Mouse (Mus musculus): Measurements from ENCODE around the gene Sufu. TPM values are rescaled to one million over a fixed set of nuclear protein-coding genes. Genes with fewer than 3 reads are reported as not detected.

Gene Sufu
- polyA plus RNA-seq, 1 experiment from 2014 or later: 33.2 TPM

DNA sequence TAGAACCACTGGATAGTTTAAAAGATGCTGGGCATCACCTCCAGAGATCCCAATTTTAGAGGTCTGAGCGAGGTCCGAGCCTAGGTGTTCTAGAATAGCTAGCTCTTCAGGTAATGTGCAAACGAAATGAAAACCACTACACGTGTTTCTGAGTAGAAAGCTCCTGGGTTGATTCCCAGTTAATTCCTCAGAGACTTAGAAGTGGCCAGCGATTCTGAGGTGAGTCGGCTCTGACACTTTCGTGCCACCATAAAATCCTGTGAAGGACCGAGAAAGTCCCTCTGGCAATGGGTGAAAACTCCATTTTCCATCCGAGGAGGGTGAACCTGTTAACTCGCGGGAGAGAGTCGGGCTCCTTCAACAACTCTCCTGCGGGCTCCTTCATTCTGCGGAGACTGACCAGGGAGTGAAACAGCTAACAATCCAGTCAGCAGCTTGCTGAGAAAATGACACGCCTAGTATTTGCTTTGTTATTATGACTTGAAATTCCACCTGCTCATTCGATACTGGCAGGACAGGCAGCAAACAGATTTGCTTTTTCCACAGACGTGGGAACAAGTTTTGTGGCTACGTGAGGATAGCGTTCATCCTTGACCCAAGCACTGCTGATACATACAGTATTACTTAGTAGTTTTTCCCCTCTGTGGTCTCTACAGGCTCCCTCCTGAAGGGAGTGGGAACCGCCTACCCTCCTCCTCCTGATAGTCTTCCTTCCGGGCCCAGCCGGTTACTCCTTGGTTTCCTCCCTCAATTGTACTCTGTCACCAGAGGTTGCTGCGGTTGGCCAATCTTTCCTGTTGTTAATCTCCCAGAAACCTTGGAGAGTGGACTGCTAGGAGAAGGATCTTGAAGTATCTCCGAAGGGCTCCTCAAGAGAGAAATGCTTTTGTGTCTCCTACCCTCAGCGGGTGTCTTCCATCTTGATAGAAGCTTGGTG lies 39.1 kb upstream of the Sufu start:
- no peaks in the 10 kb centered on the region for H3K36me3 ChIP-seq (ENCODE audit: control insufficient read depth, insufficient read depth, low read length)
- H3K9ac ChIP-seq (ENCODE audit: low read depth, low read length): no peak overlapping the region; the same call in 1 of the 2 replicates
- no peaks in the 10 kb centered on the region for H3K9me3 ChIP-seq (ENCODE audit: control insufficient read depth, low read length)
- no peaks in the 10 kb centered on the region for H3K4me1 ChIP-seq (replicated peaks; ENCODE audit: control insufficient read depth, insufficient read depth, low read length)
- ATAC-seq (ENCODE audit: low FRiP score) (no peak), DNase-seq (ENCODE audit: low spot score) (peak; percentile 21)
- peak overlapping the region; percentile 52 for H3K4me2 ChIP-seq (replicated peaks; ENCODE audit: low read depth, low read length)
- H3K27me3 ChIP-seq (ENCODE audit: control insufficient read depth, insufficient read depth, low read length): peaks cover 14% of the 10 kb centered on the region; the same call in 1 of the 2 replicates
- H3K4me3 ChIP-seq (ENCODE audit: low read depth, low read length): peak overlapping the region; percentile 36; the same call in 1 of the 2 replicates
- 20% methylated on average over 25 of the region's 25 CpGs for WGBS
- H3K27ac ChIP-seq (ENCODE audit: low read depth, low read length): no peak overlapping the region

DNA sequence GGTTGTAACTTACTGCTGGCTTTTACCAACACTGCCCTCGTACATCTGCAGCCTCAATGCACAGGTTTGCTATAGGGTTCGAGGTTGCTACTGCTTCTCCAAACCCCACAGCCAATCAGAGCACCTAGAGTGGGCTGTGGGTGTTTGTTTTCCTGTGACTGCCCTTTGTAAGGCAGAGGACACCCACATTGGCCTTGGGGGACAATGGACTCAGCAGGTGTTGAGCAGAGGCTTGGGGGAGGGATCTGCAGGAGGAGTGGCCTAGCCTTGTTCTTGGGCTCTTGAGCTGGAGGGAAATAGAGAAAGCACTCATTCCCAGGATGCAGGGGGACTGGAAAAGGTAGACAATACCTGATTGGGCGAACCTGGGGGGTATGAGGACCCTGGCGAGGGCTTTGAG lies 38.3 kb upstream of the Sufu start:
- H3K27me3 ChIP-seq (ENCODE audit: control insufficient read depth, insufficient read depth, low read length): peaks cover 14% of the 10 kb centered on the region; the same call in 1 of the 2 replicates
- H3K36me3 ChIP-seq (ENCODE audit: control insufficient read depth, insufficient read depth, low read length): no peaks in the 10 kb centered on the region
- no peak overlapping the region for H3K4me2 ChIP-seq (replicated peaks; ENCODE audit: low read depth, low read length)
- WGBS: 50% methylated on average over 4 of the region's 4 CpGs
- H3K9me3 ChIP-seq (ENCODE audit: control insufficient read depth, low read length): no peaks in the 10 kb centered on the region
- H3K4me1 ChIP-seq (replicated peaks; ENCODE audit: control insufficient read depth, insufficient read depth, low read length): no peaks in the 10 kb centered on the region
- H3K27ac ChIP-seq (ENCODE audit: low read depth, low read length): no peak overlapping the region
- DNase-seq (ENCODE audit: low spot score) (no peak), ATAC-seq (ENCODE audit: low FRiP score) (no peak)
- no peak overlapping the region for H3K4me3 ChIP-seq (ENCODE audit: low read depth, low read length)
- H3K9ac ChIP-seq (ENCODE audit: low read depth, low read length): no peak overlapping the region

DNA sequence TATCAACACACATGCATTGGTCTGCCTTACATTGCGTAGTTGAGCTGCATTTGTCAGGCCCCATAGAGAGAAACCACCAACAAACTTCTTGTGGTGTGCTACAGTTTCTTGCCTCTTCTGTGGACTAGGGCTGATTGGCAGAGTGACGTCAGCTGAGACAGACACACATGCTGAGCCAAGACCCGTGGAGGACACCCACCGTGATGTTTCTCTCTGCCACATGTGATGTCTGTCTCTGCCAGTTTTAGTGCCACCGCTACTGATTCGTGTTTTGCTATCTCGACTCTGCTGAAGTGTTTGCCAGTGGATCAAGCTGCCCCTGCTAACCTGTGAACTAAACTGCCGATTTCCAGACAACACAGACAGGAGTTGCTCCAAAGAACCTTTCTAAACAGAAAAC lies 34.6 kb upstream of the Sufu start:
- Histone ChIP-seq H3K27me3 (ENCODE audit: control insufficient read depth, insufficient read depth, low read length) (peaks cover 12% of the 10 kb centered on the region; the same call in 1 of the 2 replicates), H3K4me3 (ENCODE audit: low read depth, low read length) (no peak overlapping the region), H3K9ac (ENCODE audit: low read depth, low read length) (no peak overlapping the region), H3K4me1 (replicated peaks; ENCODE audit: control insufficient read depth, insufficient read depth, low read length) (no peaks in the 10 kb centered on the region), H3K4me2 (replicated peaks; ENCODE audit: low read depth, low read length) (no peak overlapping the region), H3K9me3 (ENCODE audit: control insufficient read depth, low read length) (no peaks in the 10 kb centered on the region), H3K27ac (ENCODE audit: low read depth, low read length) (no peak overlapping the region), H3K36me3 (ENCODE audit: control insufficient read depth, insufficient read depth, low read length) (no peaks in the 10 kb centered on the region)
- whole genome bisulfite sequencing: 87% methylated on average over 8 of the region's 8 CpGs
- DNase-seq (ENCODE audit: low spot score): no peak
- ATAC-seq (ENCODE audit: low FRiP score): no peak

DNA sequence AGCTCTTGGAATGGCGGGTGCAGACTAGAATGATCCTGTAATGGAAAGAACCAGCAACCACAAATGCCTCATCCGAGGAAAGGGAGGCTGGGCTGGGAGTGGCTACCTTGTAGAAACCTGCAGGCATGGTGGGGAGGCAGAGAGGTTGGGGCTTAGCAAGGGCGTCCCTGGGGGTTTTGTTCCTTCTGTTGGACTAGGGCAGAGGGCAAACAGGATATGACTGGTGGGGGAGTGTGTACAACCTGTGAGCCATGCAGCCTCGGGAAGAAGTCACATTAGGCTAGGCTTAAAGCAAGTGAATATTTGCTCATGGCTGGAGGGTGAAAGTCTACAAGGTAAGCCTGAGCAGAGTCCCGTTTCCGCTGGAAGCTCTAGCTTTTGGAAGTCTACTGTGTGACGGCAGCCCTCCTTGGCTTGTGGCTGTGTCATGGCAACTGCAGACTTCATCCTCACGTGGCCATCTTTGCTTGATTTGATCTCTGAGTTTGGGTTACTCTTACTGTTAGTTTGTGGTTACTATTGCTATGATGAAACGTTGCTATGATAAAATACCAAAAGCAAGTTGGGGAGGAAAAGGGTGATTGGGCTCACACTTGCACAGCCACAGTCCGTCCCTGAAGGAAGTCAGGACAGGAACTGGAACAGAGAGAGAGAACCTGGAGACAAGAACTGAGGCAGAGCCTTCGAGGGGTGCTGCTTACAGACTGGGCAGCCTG lies 33.2 kb upstream of the Sufu start:
- ATAC-seq (ENCODE audit: low FRiP score): no peak
- no peak overlapping the region for H3K27ac ChIP-seq (ENCODE audit: low read depth, low read length)
- no peak overlapping the region for H3K9ac ChIP-seq (ENCODE audit: low read depth, low read length)
- no peaks in the 10 kb centered on the region for H3K9me3 ChIP-seq (ENCODE audit: control insufficient read depth, low read length)
- DNase-seq (ENCODE audit: low spot score): no peak
- H3K4me1 ChIP-seq (replicated peaks; ENCODE audit: control insufficient read depth, insufficient read depth, low read length): no peaks in the 10 kb centered on the region
- WGBS: 88% methylated on average over 11 of the region's 11 CpGs
- H3K4me2 ChIP-seq (replicated peaks; ENCODE audit: low read depth, low read length): no peak overlapping the region
- H3K36me3 ChIP-seq (ENCODE audit: control insufficient read depth, insufficient read depth, low read length): no peaks in the 10 kb centered on the region
- no peaks in the 10 kb centered on the region; the same call in 1 of the 2 replicates for H3K27me3 ChIP-seq (ENCODE audit: control insufficient read depth, insufficient read depth, low read length)
- H3K4me3 ChIP-seq (ENCODE audit: low read depth, low read length): no peak overlapping the region

DNA sequence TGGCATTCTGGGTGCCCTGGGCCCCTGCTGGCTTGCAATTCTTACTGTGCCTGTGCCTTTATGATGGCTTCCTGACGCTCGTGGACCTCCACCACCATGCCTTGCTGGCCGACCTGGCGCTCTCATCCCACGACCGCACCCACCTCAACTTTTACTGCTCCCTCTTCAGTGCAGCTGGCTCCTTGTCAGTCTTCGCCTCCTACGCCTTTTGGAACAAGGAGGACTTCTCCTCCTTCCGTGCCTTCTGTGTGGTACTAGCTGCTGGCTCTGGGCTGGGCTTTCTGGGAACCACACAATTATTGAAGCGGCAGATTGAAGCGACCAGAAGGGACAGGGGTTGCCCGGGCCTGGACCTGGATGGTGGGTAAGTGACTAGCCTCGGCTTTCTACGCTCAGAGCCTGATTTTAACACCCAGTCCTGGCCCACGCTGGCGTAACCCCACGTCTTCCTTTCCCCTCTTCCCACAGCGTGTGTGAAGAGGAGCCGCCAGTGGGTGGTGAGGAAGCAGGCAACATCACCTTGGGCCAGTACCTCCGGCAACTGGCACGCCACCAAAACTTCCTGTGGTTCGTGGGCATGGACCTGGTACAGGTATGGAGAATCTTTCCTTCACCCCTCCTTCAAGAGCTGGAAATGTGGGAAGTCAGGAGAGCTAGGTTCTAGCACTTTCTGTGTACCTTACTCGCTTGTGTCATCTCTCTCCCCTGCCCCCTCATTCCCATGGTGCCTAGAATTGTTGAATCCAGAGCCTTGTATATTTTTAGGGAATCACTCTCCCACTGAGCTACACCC lies 28.7 kb upstream of the Sufu start:
- no peak overlapping the region for H3K4me3 ChIP-seq (ENCODE audit: low read depth, low read length)
- H3K4me1 ChIP-seq (replicated peaks; ENCODE audit: control insufficient read depth, insufficient read depth, low read length): no peaks in the 10 kb centered on the region
- no peak for DNase-seq (ENCODE audit: low spot score)
- no peak overlapping the region for H3K27ac ChIP-seq (ENCODE audit: low read depth, low read length)
- H3K36me3 ChIP-seq (ENCODE audit: control insufficient read depth, insufficient read depth, low read length): no peaks in the 10 kb centered on the region
- 90% methylated on average over 23 of the region's 23 CpGs for WGBS
- ATAC-seq (ENCODE audit: low FRiP score): no peak
- H3K9me3 ChIP-seq (ENCODE audit: control insufficient read depth, low read length): no peaks in the 10 kb centered on the region
- no peak overlapping the region for H3K9ac ChIP-seq (ENCODE audit: low read depth, low read length)
- no peak overlapping the region for H3K4me2 ChIP-seq (replicated peaks; ENCODE audit: low read depth, low read length)
- no peaks in the 10 kb centered on the region for H3K27me3 ChIP-seq (ENCODE audit: control insufficient read depth, insufficient read depth, low read length)

DNA sequence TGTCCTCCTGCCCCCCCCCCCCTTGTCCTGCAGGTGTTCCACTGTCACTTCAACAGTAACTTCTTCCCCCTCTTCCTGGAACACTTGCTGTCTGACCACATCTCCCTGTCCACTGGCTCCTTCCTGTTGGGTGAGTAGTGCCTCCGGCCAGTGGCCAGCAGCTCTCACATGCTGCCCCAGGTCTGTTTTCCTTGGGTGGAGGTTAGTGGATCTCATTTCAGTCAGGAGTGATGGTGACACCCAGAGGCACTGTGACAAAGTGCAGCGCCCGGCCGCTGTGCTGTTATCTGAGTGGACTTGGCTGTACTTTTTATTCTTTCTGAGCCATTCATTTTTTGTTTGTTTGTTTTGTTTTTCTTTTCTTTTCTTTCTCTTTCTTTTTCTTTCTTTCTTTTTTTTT lies 27.5 kb upstream of the Sufu start:
- ATAC-seq (ENCODE audit: low FRiP score): no peak
- 35% methylated on average over 4 of the region's 4 CpGs for WGBS
- no peaks in the 10 kb centered on the region for H3K9me3 ChIP-seq (ENCODE audit: control insufficient read depth, low read length)
- peak; percentile 53 for DNase-seq (ENCODE audit: low spot score)
- no peak overlapping the region for H3K9ac ChIP-seq (ENCODE audit: low read depth, low read length)
- no peaks in the 10 kb centered on the region for H3K27me3 ChIP-seq (ENCODE audit: control insufficient read depth, insufficient read depth, low read length)
- H3K4me2 ChIP-seq (replicated peaks; ENCODE audit: low read depth, low read length): no peak overlapping the region
- H3K4me1 ChIP-seq (replicated peaks; ENCODE audit: control insufficient read depth, insufficient read depth, low read length): no peaks in the 10 kb centered on the region
- H3K36me3 ChIP-seq (ENCODE audit: control insufficient read depth, insufficient read depth, low read length): no peaks in the 10 kb centered on the region
- H3K4me3 ChIP-seq (ENCODE audit: low read depth, low read length): no peak overlapping the region
- no peak overlapping the region for H3K27ac ChIP-seq (ENCODE audit: low read depth, low read length)

DNA sequence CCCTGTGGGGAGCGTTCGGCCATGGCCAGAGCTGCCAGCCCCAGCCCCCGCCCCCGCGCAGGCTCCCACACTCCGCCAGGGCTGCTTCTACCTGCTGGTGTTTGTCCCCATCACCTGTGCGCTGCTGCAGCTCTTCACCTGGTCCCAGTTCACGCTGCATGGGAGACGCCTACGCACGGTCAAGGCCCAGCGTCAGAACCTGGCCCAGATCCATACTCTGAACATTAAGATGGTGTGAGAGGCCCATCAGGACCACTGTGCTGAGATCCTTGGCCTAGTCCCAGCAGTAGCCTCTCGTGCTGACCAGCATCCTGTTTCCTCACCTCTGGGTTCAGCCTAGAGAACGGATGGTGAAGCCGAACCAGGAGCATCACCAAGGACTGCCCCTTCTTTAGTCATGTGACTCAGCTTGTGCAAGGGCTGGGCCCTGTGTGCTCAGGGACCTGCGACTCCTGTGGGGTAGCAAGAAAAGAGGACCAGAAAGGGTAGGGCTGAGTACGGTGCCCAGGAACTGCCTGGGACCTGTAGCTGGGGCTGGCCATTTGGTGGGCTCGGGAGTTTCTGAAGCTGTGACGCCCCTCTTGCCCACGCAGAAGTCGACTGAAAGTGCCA lies 22.1 kb upstream of the Sufu start:
- WGBS: 47% methylated on average over 21 of the region's 21 CpGs
- DNase-seq (ENCODE audit: low spot score) (no peak), ATAC-seq (ENCODE audit: low FRiP score) (peak; percentile 43; the same call in 1 of the 2 replicates)
- Histone ChIP-seq H3K27ac (ENCODE audit: low read depth, low read length) (no peak overlapping the region), H3K27me3 (ENCODE audit: control insufficient read depth, insufficient read depth, low read length) (no peaks in the 10 kb centered on the region), H3K9ac (ENCODE audit: low read depth, low read length) (peak overlapping the region; percentile 0; the same call in 1 of the 2 replicates), H3K4me1 (replicated peaks; ENCODE audit: control insufficient read depth, insufficient read depth, low read length) (no peaks in the 10 kb centered on the region), H3K9me3 (ENCODE audit: control insufficient read depth, low read length) (no peaks in the 10 kb centered on the region), H3K4me2 (replicated peaks; ENCODE audit: low read depth, low read length) (no peak overlapping the region), H3K36me3 (ENCODE audit: control insufficient read depth, insufficient read depth, low read length) (peaks cover 12% of the 10 kb centered on the region; the same call in 1 of the 2 replicates), H3K4me3 (ENCODE audit: low read depth, low read length) (no peak overlapping the region)

DNA sequence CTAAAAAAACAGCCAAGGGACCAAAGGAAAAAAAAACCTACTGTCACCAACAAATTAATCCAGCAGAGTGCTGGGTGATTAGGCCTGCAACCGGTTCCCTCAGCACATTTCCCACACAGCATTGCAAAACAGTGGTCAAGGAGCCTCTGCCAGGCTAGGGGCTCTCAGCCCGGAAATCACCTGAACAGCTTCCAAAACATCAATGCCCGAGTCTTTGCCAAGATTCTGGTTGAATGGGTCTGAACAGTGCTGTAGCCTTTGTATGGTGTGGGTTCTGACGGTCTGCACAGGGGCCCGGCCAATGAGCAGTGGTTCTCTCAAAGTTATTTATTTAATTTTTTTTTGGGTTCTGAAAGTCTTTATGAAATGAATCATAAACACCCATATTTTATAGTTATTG lies 21.2 kb upstream of the Sufu start:
- no peak overlapping the region for H3K4me2 ChIP-seq (replicated peaks; ENCODE audit: low read depth, low read length)
- no peak overlapping the region for H3K9ac ChIP-seq (ENCODE audit: low read depth, low read length)
- no peaks in the 10 kb centered on the region for H3K9me3 ChIP-seq (ENCODE audit: control insufficient read depth, low read length)
- no peaks in the 10 kb centered on the region for H3K4me1 ChIP-seq (replicated peaks; ENCODE audit: control insufficient read depth, insufficient read depth, low read length)
- no peaks in the 10 kb centered on the region for H3K27me3 ChIP-seq (ENCODE audit: control insufficient read depth, insufficient read depth, low read length)
- DNase-seq (ENCODE audit: low spot score): no peak
- H3K36me3 ChIP-seq (ENCODE audit: control insufficient read depth, insufficient read depth, low read length): peaks cover 12% of the 10 kb centered on the region; the same call in 1 of the 2 replicates
- ATAC-seq (ENCODE audit: low FRiP score): no peak
- no peak overlapping the region for H3K27ac ChIP-seq (ENCODE audit: low read depth, low read length)
- WGBS: 63% methylated on average over 5 of the region's 5 CpGs
- H3K4me3 ChIP-seq (ENCODE audit: low read depth, low read length): no peak overlapping the region

All from hindbrain, embryonic 11.5 days (tissue).